Mouse (Mus musculus) forebrain, embryonic 11.5 days (tissue): ENCODE data around the gene Fbxo2. TPM values are rescaled to one million over a fixed set of nuclear protein-coding genes. Genes with fewer than 3 reads are reported as not detected.

ENCODE experiments used
- ATAC-seq: fragments of 200-750 bp; cut with Nextera tagmentation; replicated peaks from 2 replicates; pipeline ENCODE4 v1.8.0; 2017; ENCODE audit warnings: moderate TSS enrichment; ENCODE audit not compliant: low FRiP score
- DNase-seq: peaks from one replicate; pipeline ENCODE4 v3.0.0-alpha.2; 2017; ENCODE audit warnings: low spot score
- H3K27ac ChIP-seq: fragments of 300-500 bp; sonication (generic); 2 replicates; pipeline ENCODE4 v1.5.1; 2014; ENCODE audit warnings: low read depth, low read length
- H3K27me3 ChIP-seq: fragments of 300-500 bp; sonication (generic); 2 replicates; pipeline ENCODE4 v1.6.1; 2014; ENCODE audit warnings: mild to moderate bottlenecking, low read length, mixed read lengths; ENCODE audit not compliant: control insufficient read depth, insufficient read depth
- H3K36me3 ChIP-seq: fragments of 300-500 bp; sonication (generic); 2 replicates; pipeline ENCODE4 v1.6.1; 2014; ENCODE audit warnings: mild to moderate bottlenecking, low read length, moderate library complexity, mixed read lengths; ENCODE audit not compliant: control insufficient read depth, insufficient read depth
- H3K4me1 ChIP-seq: fragments of 300-500 bp; sonication (generic); replicated peaks from 2 replicates; pipeline ENCODE4 v1.6.1; 2014; ENCODE audit warnings: low read length, mixed read lengths; ENCODE audit not compliant: control insufficient read depth, insufficient read depth
- H3K4me2 ChIP-seq: fragments of 300-500 bp; sonication (generic); 2 replicates; pipeline ENCODE4 v1.6.1; 2014; ENCODE audit warnings: low read depth, mild to moderate bottlenecking, low read length, moderate library complexity, mixed read lengths; ENCODE audit not compliant: severe bottlenecking
- H3K4me3 ChIP-seq: fragments of 300-500 bp; sonication (generic); 2 replicates; pipeline ENCODE4 v1.5.1; 2014; ENCODE audit warnings: low read depth, low read length
- H3K9ac ChIP-seq: fragments of 300-500 bp; sonication (generic); 2 replicates; pipeline ENCODE4 v1.6.1; 2014; ENCODE audit warnings: low read length
- H3K9me3 ChIP-seq: fragments of 300-500 bp; sonication (generic); 2 replicates; pipeline ENCODE4 v1.6.1; 2016; ENCODE audit warnings: low read length, mixed read lengths; ENCODE audit not compliant: control insufficient read depth
- WGBS: fragments of 180-500 bp; shearing (Covaris S2); extraction: QIAGEN DNeasy Blood & Tissue Kit; methylation state at CpG from one replicate; pipeline ENCODE4 v1.1.7; 2014; 5-methylcytosine and 5-hydroxymethylcytosine counted together
- polyA plus RNA-seq: library from polyadenylated mRNA; unstranded; fragments of >200 nt; fragmentation: Nextera tagmentation; extraction: Ambion mirVana; gene quantifications from 2 replicates; pipeline ENCODE4 v1.2.1, GENCODE M21; 2014

Fbxo2 gene
- polyA plus RNA-seq, 1 experiment from 2014 or later, result 0.87 TPM

DNA sequence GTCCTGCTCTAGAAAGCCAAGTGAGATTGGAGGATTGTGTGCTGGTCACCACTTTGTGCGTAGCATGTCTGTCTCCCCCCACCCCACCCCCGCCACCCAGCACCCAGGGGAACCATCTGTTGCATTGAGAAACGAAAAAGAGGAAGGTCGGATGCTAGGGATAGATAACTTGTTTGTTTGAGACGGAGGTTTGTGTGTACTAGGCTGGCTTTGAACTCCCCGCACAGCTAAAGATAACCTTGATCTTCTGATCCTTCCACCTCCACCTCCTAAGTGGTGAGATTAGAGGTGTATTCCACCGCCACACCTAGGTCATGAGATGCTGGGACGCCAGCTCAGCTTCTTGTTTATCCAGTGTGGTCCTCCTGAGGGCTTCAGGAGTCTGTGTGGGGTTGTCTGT is 25.4 kb upstream of the Fbxo2 start:
- Histone ChIP-seq H3K9me3 (no peaks in the 10 kb centered on the region), H3K27me3 (peaks cover 9% of the 10 kb centered on the region; the same call in 1 of the 2 replicates), H3K36me3 (no peaks in the 10 kb centered on the region), H3K9ac (no peak overlapping the region), H3K4me2 (no peak overlapping the region), H3K4me1 (peaks cover 4% of the 10 kb centered on the region; the same call in 1 of the 2 replicates), H3K27ac (no peak overlapping the region), H3K4me3 (no peak overlapping the region)
- ATAC-seq, result no peak
- 86% methylated on average over 8 of the region's 8 CpGs for WGBS
- DNase-seq, result no peak

DNA sequence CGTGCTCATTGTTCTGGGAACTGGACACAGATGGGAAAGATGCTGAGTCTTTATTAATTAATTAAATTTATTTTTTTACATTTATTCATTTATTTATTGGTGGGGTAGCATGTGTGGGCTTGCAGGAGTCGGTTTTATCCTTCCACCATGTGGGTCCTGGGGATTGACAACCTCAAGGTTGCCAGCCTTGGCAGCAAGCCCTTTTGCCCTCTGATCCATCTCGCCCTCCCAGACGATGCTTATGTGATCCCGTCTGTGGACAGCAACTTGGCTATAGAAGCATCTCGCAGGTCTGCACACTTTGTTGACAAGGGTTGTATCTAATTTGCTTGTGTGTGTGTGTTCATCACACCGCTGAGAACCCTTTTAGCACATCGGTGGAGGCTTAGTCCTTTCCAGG is 22.9 kb upstream of the Fbxo2 start:
- WGBS, result 69% methylated on average over 8 of the region's 8 CpGs
- DNase-seq, result no peak
- H3K9me3 ChIP-seq, result no peaks in the 10 kb centered on the region
- H3K36me3 ChIP-seq, result no peaks in the 10 kb centered on the region
- H3K27ac ChIP-seq, result no peak overlapping the region
- H3K9ac ChIP-seq, result no peak overlapping the region
- H3K4me2 ChIP-seq, result no peak overlapping the region
- no peak overlapping the region for H3K4me3 ChIP-seq
- ATAC-seq, result no peak
- peaks cover 4% of the 10 kb centered on the region; the same call in 1 of the 2 replicates for H3K27me3 ChIP-seq
- peaks cover 2% of the 10 kb centered on the region; the same call in 1 of the 2 replicates for H3K4me1 ChIP-seq

GRCm38 (mm10) chr4:148139767-148140097 is 20.7 kb upstream of the Fbxo2 start:
- no peaks in the 10 kb centered on the region for H3K9me3 ChIP-seq
- H3K36me3 ChIP-seq, result no peaks in the 10 kb centered on the region
- under 1% methylated on average over 12 of the region's 12 CpGs for WGBS
- no peak overlapping the region for H3K27ac ChIP-seq
- H3K9ac ChIP-seq, result peak overlapping the region; percentile 67
- peaks cover 4% of the 10 kb centered on the region; the same call in 1 of the 2 replicates for H3K27me3 ChIP-seq
- peak overlapping the region; percentile 63 for H3K4me3 ChIP-seq
- ATAC-seq, result peak; percentile 23
- H3K4me2 ChIP-seq, result peak overlapping the region; percentile 72
- DNase-seq, result peak; percentile 70
- H3K4me1 ChIP-seq, result peaks cover 2% of the 10 kb centered on the region; the same call in 1 of the 2 replicates

GRCm38 (mm10) chr4:148140098-148141011 is 20.1 kb upstream of the Fbxo2 start:
- WGBS, result under 1% methylated on average over 65 of the region's 65 CpGs
- peaks cover 2% of the 10 kb centered on the region; the same call in 1 of the 2 replicates for H3K4me1 ChIP-seq
- H3K4me3 ChIP-seq, result peak overlapping the region; percentile 63
- no peaks in the 10 kb centered on the region for H3K36me3 ChIP-seq
- peaks cover 4% of the 10 kb centered on the region; the same call in 1 of the 2 replicates for H3K27me3 ChIP-seq
- peak overlapping the region; percentile 81 for H3K27ac ChIP-seq
- peak overlapping the region; percentile 67 for H3K9ac ChIP-seq
- ATAC-seq (peak; percentile 95), DNase-seq (peak; percentile 96)
- peak overlapping the region; percentile 72 for H3K4me2 ChIP-seq
- H3K9me3 ChIP-seq, result no peaks in the 10 kb centered on the region

- H3K27ac ChIP-seq, result no peak overlapping the region
- H3K4me1 ChIP-seq, result peaks cover 2% of the 10 kb centered on the region; the same call in 1 of the 2 replicates
- no peak overlapping the region for H3K4me2 ChIP-seq
- no peaks in the 10 kb centered on the region; the same call in 1 of the 2 replicates for H3K27me3 ChIP-seq
- ATAC-seq (no peak), DNase-seq (no peak)
- WGBS, result 96% methylated on average over 5 of the region's 5 CpGs
- H3K9me3 ChIP-seq, result no peaks in the 10 kb centered on the region
- H3K4me3 ChIP-seq, result no peak overlapping the region
- H3K36me3 ChIP-seq, result peaks cover 2% of the 10 kb centered on the region; the same call in 1 of the 2 replicates
- no peak overlapping the region for H3K9ac ChIP-seq
These were observed 16.7 kb upstream of the Fbxo2 start for GRCm38 (mm10) chr4:148143721-148144120.

DNA sequence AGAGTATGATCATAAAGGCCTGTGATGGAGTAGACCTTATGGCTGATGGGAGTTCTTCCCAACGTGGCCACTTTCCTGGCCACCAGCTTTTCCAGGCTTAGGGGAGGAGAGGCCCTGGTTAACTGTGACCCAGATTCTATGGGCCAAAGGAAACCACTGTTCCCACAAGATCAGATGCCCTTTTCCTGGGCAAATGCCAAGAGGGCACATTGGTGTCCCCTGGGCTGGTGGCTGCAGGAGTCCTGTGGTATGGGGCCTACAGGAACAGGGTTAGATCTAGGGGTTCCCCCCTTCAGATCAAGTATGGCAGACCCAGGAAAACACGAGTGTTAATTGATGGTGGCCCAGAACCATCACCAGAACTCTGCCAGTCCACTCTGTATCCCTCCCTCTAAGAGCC is 12.7 kb upstream of the Fbxo2 start:
- Histone ChIP-seq H3K9ac (no peak overlapping the region), H3K4me3 (no peak overlapping the region), H3K36me3 (peaks cover 2% of the 10 kb centered on the region; the same call in 1 of the 2 replicates), H3K27me3 (no peaks in the 10 kb centered on the region), H3K4me1 (0 out of 2 replicates have a peak, but pooled peaks cover 2% of the 10 kb centered on the region), H3K4me2 (no peak overlapping the region), H3K27ac (no peak overlapping the region), H3K9me3 (no peaks in the 10 kb centered on the region)
- WGBS, result 94% methylated on average over 2 of the region's 2 CpGs
- ATAC-seq (no peak), DNase-seq (no peak)

DNA sequence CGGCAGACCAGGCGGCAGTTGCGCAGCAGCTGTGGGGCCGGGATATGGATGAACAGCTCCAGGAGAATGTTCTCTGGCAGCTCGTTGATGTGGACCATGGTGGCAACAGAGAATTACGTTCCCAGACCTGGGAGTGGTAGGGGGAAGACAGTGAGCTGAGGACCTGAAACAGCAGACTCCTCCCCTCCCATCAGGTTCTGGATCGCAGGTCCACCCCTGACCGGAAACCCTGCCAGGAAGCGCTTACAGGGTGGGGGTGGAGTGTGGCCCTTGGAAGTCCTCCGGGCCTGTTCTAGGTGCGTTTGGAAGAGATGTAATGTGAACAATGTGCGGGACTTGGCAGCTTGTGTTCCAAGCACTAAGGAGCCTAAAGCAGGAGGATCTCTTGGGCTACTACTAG is 10.9 kb upstream of the Fbxo2 start:
- H3K27ac ChIP-seq, result no peak overlapping the region
- 0 out of 2 replicates have a peak, but pooled peaks cover 2% of the 10 kb centered on the region for H3K4me1 ChIP-seq
- H3K9me3 ChIP-seq, result no peaks in the 10 kb centered on the region
- ATAC-seq (no peak), DNase-seq (no peak)
- no peak overlapping the region for H3K9ac ChIP-seq
- H3K36me3 ChIP-seq, result peaks cover 5% of the 10 kb centered on the region; the same call in 1 of the 2 replicates
- no peak overlapping the region for H3K4me3 ChIP-seq
- WGBS, result 77% methylated on average over 12 of the region's 12 CpGs
- H3K27me3 ChIP-seq, result no peaks in the 10 kb centered on the region
- H3K4me2 ChIP-seq, result no peak overlapping the region

DNA sequence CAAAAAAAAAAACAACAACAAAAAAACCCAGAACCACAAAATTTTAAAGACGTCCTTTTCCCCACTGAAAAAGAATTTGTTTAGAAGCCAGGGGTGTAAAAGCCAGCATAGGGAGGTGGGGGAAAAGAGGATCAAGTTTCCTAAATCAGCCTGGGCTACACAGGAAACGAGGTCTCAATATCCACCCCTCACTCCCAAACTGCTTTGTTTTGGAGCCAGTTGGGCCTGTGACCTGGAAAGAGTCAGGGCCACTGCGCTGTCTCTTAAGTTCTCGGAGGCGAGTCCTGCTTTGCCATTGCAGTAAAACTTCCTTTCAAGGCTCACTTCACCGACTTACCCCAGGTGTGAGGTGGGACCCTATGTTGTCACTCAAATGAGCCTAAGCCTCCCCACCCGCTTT is 10.2 kb upstream of the Fbxo2 start:
- Histone ChIP-seq H3K9me3 (no peaks in the 10 kb centered on the region), H3K9ac (no peak overlapping the region), H3K4me3 (no peak overlapping the region), H3K4me1 (0 out of 2 replicates have a peak, but pooled peaks cover 2% of the 10 kb centered on the region), H3K4me2 (no peak overlapping the region), H3K36me3 (peaks cover 5% of the 10 kb centered on the region; the same call in 1 of the 2 replicates), H3K27me3 (no peaks in the 10 kb centered on the region), H3K27ac (no peak overlapping the region)
- DNase-seq (no peak), ATAC-seq (no peak)
- WGBS, result 51% methylated on average over 7 of the region's 7 CpGs
